Mouse (Mus musculus): ENCODE results near the gene P2rx4. TPM values are rescaled to one million over a fixed set of nuclear protein-coding genes. Genes with fewer than 3 reads are reported as not detected.

The P2rx4 gene
- total and polyA plus RNA-seq, 2 experiments from 2014 or later, result 22.3 to 54.2 TPM

DNA sequence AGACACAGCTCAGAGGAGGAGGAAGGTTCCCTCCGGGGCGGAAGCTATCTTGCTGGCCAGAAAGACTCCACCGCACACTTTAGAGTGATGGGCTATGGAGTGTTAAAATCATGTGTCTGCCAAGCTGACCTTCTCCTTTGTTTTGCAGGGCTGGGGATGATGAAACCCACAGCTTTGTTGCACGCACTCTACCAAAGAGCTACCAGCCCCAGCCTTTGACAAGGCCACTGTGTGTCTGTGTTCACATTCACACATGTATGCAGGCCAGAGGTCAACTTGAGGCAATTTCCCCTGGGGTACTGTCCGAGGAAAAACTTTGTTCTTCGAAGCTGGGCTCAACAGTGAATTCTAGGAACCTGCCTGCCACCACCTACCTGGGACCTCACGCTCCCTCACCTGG, 28.5 kb downstream of the P2rx4 start:
- ATAC-seq (ENCODE audit: insufficient read depth, low read depth) (no peak), DNase-seq (ENCODE audit: low spot score) (no peak)
- Histone ChIP-seq H3K27ac (ENCODE audit: low read depth) (no peak overlapping the region), H3K36me3 (replicated peaks; ENCODE audit: control insufficient read depth, insufficient read depth, low read length) (peaks cover 9% of the 10 kb centered on the region; the same call in 1 of the 2 replicates), H3K4me1 (ENCODE audit: control insufficient read depth, insufficient read depth) (0 out of 2 replicates have a peak, but pooled peaks cover 8% of the 10 kb centered on the region), H3K9me3 (replicated peaks; ENCODE audit: control insufficient read depth, low read length) (no peaks in the 10 kb centered on the region), H3K27me3 (ENCODE audit: control insufficient read depth, insufficient read depth, low read length) (no peaks in the 10 kb centered on the region), H3K4me2 (ENCODE audit: low read depth, low read length) (no peak overlapping the region), H3K9ac (replicated peaks; ENCODE audit: low read depth, low read length) (no peak overlapping the region), H3K4me3 (ENCODE audit: low read depth, low read length) (no peak overlapping the region)
- 87% methylated on average over 7 of the region's 7 CpGs for WGBS
- TF ChIP-seq CTCF (IDR thresholded peaks at IDR 0.05; ENCODE audit: low read depth), result no peak
- TF ChIP-seq EP300 (IDR thresholded peaks at IDR 0.05; ENCODE audit: low read depth), result no peak

DNA sequence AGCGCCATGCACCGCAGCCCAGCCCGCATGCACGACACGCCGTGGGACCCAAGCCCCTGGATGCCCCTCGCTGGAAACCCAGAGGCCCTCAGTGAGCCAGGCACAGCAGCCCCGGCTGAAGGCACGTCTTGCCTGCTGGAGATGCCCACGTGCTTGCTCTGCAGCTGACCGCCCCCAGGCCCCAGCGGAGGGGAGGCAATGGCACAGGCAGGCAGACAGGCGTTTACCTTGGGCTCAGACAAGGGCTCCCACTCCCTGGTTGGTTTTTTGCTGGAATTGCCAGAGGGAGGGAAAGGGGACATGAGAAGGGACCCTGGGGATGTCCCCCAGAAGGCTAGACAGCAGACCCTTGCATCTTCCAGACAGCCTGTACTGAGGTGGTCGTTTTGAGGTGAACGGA, 29.4 kb downstream of the P2rx4 start:
- 92% methylated on average over 15 of the region's 15 CpGs for WGBS
- Histone ChIP-seq H3K36me3 (replicated peaks; ENCODE audit: control insufficient read depth, insufficient read depth, low read length) (peaks cover 18% of the 10 kb centered on the region; the same call in 1 of the 2 replicates), H3K4me3 (ENCODE audit: low read depth, low read length) (no peak overlapping the region), H3K9ac (replicated peaks; ENCODE audit: low read depth, low read length) (no peak overlapping the region), H3K4me2 (ENCODE audit: low read depth, low read length) (no peak overlapping the region), H3K4me1 (ENCODE audit: control insufficient read depth, insufficient read depth) (0 out of 2 replicates have a peak, but pooled peaks cover 8% of the 10 kb centered on the region), H3K27me3 (ENCODE audit: control insufficient read depth, insufficient read depth, low read length) (no peaks in the 10 kb centered on the region), H3K27ac (ENCODE audit: low read depth) (no peak overlapping the region), H3K9me3 (replicated peaks; ENCODE audit: control insufficient read depth, low read length) (no peaks in the 10 kb centered on the region)
- TF ChIP-seq EP300 (IDR thresholded peaks at IDR 0.05; ENCODE audit: low read depth), result no peak
- no peak for TF ChIP-seq CTCF (IDR thresholded peaks at IDR 0.05; ENCODE audit: low read depth)
- DNase-seq (ENCODE audit: low spot score) (no peak), ATAC-seq (ENCODE audit: insufficient read depth, low read depth) (no peak)

DNA sequence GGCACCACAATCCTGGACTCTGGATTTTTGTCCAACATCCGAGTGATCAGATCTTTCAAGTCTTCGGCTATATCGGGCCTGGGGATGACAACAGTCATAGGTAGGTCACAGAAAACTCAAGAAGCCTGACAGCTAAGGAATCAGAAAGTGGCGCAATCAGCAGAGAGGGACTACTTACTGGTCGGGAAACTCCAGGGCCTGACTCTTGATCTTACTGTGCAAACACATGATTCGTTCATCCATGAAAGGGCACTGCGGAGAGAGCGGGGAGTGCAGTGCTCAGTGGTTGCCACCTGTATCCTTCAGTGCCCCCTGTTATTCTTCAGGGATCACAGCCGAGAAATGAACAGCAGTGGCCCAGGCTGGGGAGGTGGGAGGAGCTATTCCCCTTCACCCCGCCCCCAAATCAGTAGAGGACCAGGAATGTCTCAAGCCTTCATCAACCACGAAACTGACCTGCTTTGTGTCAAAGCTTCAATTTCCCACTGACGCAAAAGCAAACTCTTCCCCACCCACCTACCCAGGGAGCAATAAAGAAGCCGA, 36.6 kb downstream of the P2rx4 start:
- Histone ChIP-seq H3K4me3 (ENCODE audit: low read depth, low read length) (no peak overlapping the region), H3K27ac (ENCODE audit: low read depth) (no peak overlapping the region), H3K36me3 (replicated peaks; ENCODE audit: control insufficient read depth, insufficient read depth, low read length) (peaks cover 37% of the 10 kb centered on the region), H3K27me3 (ENCODE audit: control insufficient read depth, insufficient read depth, low read length) (no peaks in the 10 kb centered on the region), H3K9ac (replicated peaks; ENCODE audit: low read depth, low read length) (no peak overlapping the region), H3K4me1 (ENCODE audit: control insufficient read depth, insufficient read depth) (no peaks in the 10 kb centered on the region), H3K4me2 (ENCODE audit: low read depth, low read length) (no peak overlapping the region), H3K9me3 (replicated peaks; ENCODE audit: control insufficient read depth, low read length) (no peaks in the 10 kb centered on the region)
- DNase-seq (ENCODE audit: low spot score) (no peak), ATAC-seq (ENCODE audit: insufficient read depth, low read depth) (no peak)
- 79% methylated on average over 13 of the region's 13 CpGs for WGBS
- TF ChIP-seq CTCF (IDR thresholded peaks at IDR 0.05; ENCODE audit: low read depth) (no peak), EP300 (IDR thresholded peaks at IDR 0.05; ENCODE audit: low read depth) (no peak)

DNA sequence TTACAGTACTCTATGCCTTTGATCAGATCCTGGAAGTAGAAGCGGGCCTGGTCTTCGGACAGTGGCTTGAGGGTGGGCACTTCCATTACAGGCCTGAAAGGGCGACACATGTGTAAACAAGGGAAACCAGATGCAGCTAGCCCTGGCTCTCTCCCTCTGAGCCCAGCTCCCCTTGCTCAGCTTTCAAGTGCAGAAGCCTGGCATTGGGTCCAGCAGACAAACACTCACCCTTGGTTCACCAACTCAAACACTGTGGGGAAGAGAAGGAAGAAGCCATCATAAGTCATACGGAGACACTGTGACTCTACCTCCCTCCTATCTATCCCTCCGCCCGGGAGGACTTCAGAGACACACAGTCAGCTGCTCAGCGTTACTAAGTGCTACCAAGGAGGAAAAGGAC, 40.6 kb downstream of the P2rx4 start:
- peaks cover 19% of the 10 kb centered on the region; the same call in 1 of the 2 replicates for H3K36me3 ChIP-seq (replicated peaks; ENCODE audit: control insufficient read depth, insufficient read depth, low read length)
- H3K4me1 ChIP-seq (ENCODE audit: control insufficient read depth, insufficient read depth), result no peaks in the 10 kb centered on the region
- H3K9ac ChIP-seq (replicated peaks; ENCODE audit: low read depth, low read length), result no peak overlapping the region
- no peak overlapping the region for H3K27ac ChIP-seq (ENCODE audit: low read depth)
- no peaks in the 10 kb centered on the region for H3K9me3 ChIP-seq (replicated peaks; ENCODE audit: control insufficient read depth, low read length)
- no peak overlapping the region for H3K4me2 ChIP-seq (ENCODE audit: low read depth, low read length)
- DNase-seq (ENCODE audit: low spot score), result no peak
- no peak overlapping the region for H3K4me3 ChIP-seq (ENCODE audit: low read depth, low read length)
- no peaks in the 10 kb centered on the region for H3K27me3 ChIP-seq (ENCODE audit: control insufficient read depth, insufficient read depth, low read length)
- 80% methylated on average over 7 of the region's 7 CpGs for WGBS
- TF ChIP-seq CTCF (IDR thresholded peaks at IDR 0.05; ENCODE audit: low read depth), result no peak
- TF ChIP-seq EP300 (IDR thresholded peaks at IDR 0.05; ENCODE audit: low read depth), result no peak
- no peak for ATAC-seq (ENCODE audit: insufficient read depth, low read depth)

DNA sequence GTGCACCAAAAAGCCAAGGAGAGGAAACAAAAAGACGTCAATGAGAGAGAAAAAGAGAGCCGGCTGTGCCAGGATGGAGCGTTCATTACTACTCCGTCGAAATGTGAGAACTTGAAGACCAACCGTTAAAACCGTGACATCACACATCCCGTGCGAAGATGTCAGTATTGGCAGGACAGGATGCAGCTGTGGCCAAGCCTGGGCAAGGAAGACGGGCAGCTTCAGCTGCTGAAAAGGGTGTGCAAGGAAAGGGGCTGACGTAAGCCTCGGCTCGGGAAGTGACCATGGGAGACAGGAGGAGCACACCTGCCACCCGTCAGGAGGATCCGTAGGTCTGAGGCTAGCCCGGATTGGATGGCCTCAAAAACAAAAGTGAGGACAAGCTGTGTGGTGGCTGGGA, 47.1 kb downstream of the P2rx4 start:
- H3K27me3 ChIP-seq (ENCODE audit: control insufficient read depth, insufficient read depth, low read length), result no peaks in the 10 kb centered on the region
- DNase-seq (ENCODE audit: low spot score) (no peak), ATAC-seq (ENCODE audit: insufficient read depth, low read depth) (no peak)
- H3K9me3 ChIP-seq (replicated peaks; ENCODE audit: control insufficient read depth, low read length), result no peaks in the 10 kb centered on the region
- no peak overlapping the region for H3K27ac ChIP-seq (ENCODE audit: low read depth)
- no peak overlapping the region for H3K4me2 ChIP-seq (ENCODE audit: low read depth, low read length)
- TF ChIP-seq CTCF (IDR thresholded peaks at IDR 0.05; ENCODE audit: low read depth), result no peak
- TF ChIP-seq EP300 (IDR thresholded peaks at IDR 0.05; ENCODE audit: low read depth), result no peak
- H3K4me1 ChIP-seq (ENCODE audit: control insufficient read depth, insufficient read depth), result no peaks in the 10 kb centered on the region
- H3K4me3 ChIP-seq (ENCODE audit: low read depth, low read length), result no peak overlapping the region
- H3K36me3 ChIP-seq (replicated peaks; ENCODE audit: control insufficient read depth, insufficient read depth, low read length), result peaks cover 12% of the 10 kb centered on the region; the same call in 1 of the 2 replicates
- WGBS, result 77% methylated on average over 16 of the region's 16 CpGs
- H3K9ac ChIP-seq (replicated peaks; ENCODE audit: low read depth, low read length), result no peak overlapping the region

DNA sequence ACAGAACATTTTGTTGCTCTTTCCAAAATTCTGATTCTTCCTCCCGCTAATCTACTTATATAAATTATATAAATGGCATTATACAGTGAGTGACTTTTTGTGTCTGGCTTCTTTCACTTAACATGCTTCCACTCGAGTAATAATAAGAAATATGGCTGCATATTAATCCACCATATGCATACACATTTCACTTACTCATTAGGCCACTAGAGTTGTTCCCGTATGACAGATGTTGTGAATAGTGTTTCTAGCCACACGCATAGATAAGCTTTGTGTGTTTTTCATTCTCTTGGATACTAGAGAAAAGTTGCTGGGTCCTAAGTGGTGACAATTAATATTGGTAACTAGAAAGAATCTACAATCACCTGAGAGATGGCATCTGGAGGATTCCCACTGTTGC, 48.3 kb downstream of the P2rx4 start:
- H3K27me3 ChIP-seq (ENCODE audit: control insufficient read depth, insufficient read depth, low read length), result no peaks in the 10 kb centered on the region
- peaks cover 2% of the 10 kb centered on the region; the same call in 1 of the 2 replicates for H3K4me1 ChIP-seq (ENCODE audit: control insufficient read depth, insufficient read depth)
- no peak overlapping the region for H3K27ac ChIP-seq (ENCODE audit: low read depth)
- 93% methylated on average over 4 of the region's 4 CpGs for WGBS
- ATAC-seq (ENCODE audit: insufficient read depth, low read depth) (no peak), DNase-seq (ENCODE audit: low spot score) (no peak)
- no peak overlapping the region for H3K4me2 ChIP-seq (ENCODE audit: low read depth, low read length)
- no peak for TF ChIP-seq CTCF (IDR thresholded peaks at IDR 0.05; ENCODE audit: low read depth)
- TF ChIP-seq EP300 (IDR thresholded peaks at IDR 0.05; ENCODE audit: low read depth), result no peak
- H3K9ac ChIP-seq (replicated peaks; ENCODE audit: low read depth, low read length), result no peak overlapping the region
- H3K36me3 ChIP-seq (replicated peaks; ENCODE audit: control insufficient read depth, insufficient read depth, low read length), result peaks cover 13% of the 10 kb centered on the region; the same call in 1 of the 2 replicates
- no peaks in the 10 kb centered on the region for H3K9me3 ChIP-seq (replicated peaks; ENCODE audit: control insufficient read depth, low read length)
- no peak overlapping the region for H3K4me3 ChIP-seq (ENCODE audit: low read depth, low read length)

All from heart, postnatal 0 days (tissue).